Mouse (Mus musculus) brain, embryonic 14.5 days (tissue): ENCODE measurements around the gene Chst3.

Source experiments
- CTCF ChIP-seq: fragments of 200-500 bp; IDR thresholded peaks from 2 replicates; pipeline ENCODE4 v1.5.1; 2012; ENCODE audit warnings: inconsistent platforms, mild to moderate bottlenecking, moderate library complexity, borderline replicate concordance; ENCODE audit not compliant: insufficient read depth, insufficient read length; ENCODE audit errors: extremely low read depth
- POLR2A ChIP-seq: fragments of 200-500 bp; IDR thresholded peaks from 2 replicates; pipeline ENCODE4 v1.6.1; 2012; ENCODE audit warnings: mild to moderate bottlenecking, inconsistent platforms, borderline replicate concordance; ENCODE audit not compliant: poor library complexity, insufficient read depth, insufficient read length, severe bottlenecking; ENCODE audit errors: extremely low read depth

DNA sequence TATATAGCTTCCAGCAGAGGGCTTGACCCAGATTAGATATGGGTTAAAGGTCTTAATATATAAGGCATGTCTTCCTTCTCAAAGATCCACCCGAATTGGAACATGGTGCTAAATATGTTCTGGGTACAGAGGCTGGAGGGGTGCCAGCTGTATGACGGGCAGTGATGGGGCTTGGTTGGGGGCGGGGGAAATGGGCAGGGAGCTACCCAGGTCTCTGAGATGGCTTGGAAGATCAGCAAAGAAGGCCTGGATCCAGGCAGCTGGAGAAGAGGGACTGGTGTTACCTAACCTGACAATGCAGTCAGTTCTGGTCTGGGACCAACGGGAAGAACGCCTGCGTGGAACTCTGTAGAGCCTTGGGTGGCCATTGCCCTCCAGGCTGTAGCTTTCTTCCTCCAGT, 10.1 kb upstream of the Chst3 start:
- TF ChIP-seq CTCF (no peak), POLR2A (no peak)
